Mouse (Mus musculus) left cerebral cortex, postnatal 10 days (tissue): ENCODE measurements around the gene Psmb8. TPM values are rescaled to one million over a fixed set of nuclear protein-coding genes. Genes with fewer than 3 reads are reported as not detected.

Source experiments
- DNase-seq, 2 experiments: peaks; one replicate each; pipeline ENCODE4 v3.0.0; 2021 to 2022; ENCODE audit warnings: low spot score in 2 of 2, mixed read lengths in 1 of 2; ENCODE audit errors: extremely low spot score in 1 of 2
- intact Hi-C: fragments of 180-260 bp; cut with DNase I; formaldehyde crosslinking; loops from one replicate; pipeline ENCODE4 v1.15.1; 2025
- total RNA-seq, 2 experiments: library from RNA; stranded (reverse); gene quantifications; 2 replicates each; pipeline ENCODE4 v1.2.3; 2021

Psmb8 gene
- total RNA-seq, 2 experiments from 2014 or later, result 1.7 TPM

DNA sequence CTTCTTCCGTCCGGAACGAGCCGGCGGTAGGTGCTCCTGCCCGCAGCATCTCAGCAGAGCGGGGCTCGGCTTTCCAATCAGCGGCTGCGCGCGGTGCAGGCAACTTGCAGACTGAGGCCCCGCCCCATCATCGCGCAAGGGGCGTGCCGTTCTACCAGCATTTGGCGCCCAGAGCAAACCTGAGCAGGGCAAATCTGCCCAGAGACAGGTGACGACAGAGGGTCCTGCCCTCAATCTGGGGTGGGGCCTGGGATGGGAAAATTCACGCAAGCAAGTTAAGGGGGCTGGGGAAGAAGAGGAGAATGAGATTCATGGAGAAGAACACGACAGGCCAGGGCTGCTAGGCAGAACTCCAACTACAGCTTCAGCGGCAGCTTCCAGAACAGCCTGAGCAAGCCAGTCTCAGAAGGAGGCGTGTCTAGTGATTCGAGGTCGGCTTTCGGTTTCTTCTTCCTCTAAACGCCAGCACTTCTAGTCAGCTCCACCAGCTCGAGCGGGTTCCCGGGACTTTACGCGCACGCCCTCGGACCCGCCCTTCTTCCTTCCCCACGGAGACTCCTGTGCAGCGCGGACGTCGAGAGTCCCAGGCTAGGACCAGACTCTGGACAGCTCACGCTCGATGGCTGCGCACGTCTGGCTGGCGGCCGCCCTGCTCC lies 10.1 kb upstream of the Psmb8 start, which contains the start of the genes Tap1 and Psmb9:
TSS of gene Tap1 (plus strand) at position 293 of the 656 bp plus-strand sequence.
TSS of gene Psmb9 (minus strand) at position 504 of the 656 bp plus-strand sequence.
- DNase-seq, result peak; percentile 91 to 97
- intact Hi-C loops, result no loop called here

- intact Hi-C loops, result no loop called here
- no peak for DNase-seq
Observed at GRCm38 (mm10) chr17:34188010-34188409, 9.5 kb upstream of the Psmb8 start.

GRCm38 (mm10) chr17:34188986-34189385 lies 8.5 kb upstream of the Psmb8 start:
- DNase-seq, result no peak
- intact Hi-C loops, result no loop called here

GRCm38 (mm10) chr17:34192852-34193251 lies 4.7 kb upstream of the Psmb8 start:
- no peak for DNase-seq
- intact Hi-C loops, result no loop called here

- intact Hi-C loops, result no loop called here
Observed at GRCm38 (mm10) chr17:34193468-34193867, 4.1 kb upstream of the Psmb8 start.

DNA sequence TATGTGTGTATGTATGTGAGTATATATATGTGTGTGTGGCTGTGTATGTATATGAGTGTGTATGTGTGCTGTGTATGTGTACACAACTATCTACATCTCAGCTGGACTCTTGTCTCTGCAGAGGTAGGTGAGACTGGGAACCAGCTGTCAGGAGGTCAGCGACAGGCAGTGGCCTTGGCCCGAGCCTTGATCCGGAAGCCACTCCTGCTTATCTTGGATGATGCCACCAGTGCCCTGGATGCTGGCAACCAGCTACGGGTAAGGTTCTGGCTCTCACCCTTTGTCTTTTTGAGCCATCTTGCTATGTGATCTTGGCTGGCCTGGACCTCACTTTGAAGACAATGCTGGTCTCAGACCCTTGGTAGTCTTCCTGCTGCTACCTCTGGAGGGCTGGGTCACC lies 2.8 kb upstream of the Psmb8 start:
- intact Hi-C loops, result no loop called here
- no peak for DNase-seq

More at GRCm38 (mm10) chr17:34193468-34193867, 4.1 kb upstream of the Psmb8 start:
- DNase-seq, result no peak

- DNase-seq, result no peak
- intact Hi-C loops, result no loop called here
Observed at GRCm38 (mm10) chr17:34196491-34196890, 1.0 kb upstream of the Psmb8 start.

DNA sequence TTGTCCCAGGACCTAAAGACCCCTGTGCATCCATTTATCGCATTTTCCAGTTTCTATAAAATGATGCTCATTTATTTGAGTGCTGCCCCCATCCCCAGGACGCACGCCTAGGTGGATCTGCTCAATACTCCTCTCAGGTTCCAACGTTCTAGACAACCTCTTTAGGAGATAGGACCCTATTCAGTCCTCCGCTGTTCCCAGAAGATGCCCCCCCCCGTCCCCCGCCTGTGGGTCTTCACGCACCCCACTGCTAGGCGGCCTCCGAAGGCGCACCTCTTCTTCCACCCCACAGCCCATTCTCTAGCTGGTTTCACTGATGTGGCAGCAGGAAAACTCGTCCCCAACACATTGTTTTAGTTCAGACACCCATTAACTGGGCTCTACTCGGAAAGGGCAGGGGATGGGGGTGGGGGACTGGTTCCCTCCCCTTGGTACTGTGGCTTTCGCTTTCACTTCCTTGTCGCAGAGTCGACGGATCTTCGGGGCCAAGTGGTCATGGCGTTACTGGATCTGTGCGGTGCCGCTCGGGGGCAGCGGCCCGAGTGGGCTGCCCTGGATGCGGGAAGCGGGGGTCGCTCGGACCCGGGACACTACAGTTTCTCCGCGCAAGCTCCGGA lies 491 bp downstream of the Psmb8 start:
- DNase-seq, result peak in 1 of 2 experiments; percentile 60
- intact Hi-C loops, result no loop called here

DNA sequence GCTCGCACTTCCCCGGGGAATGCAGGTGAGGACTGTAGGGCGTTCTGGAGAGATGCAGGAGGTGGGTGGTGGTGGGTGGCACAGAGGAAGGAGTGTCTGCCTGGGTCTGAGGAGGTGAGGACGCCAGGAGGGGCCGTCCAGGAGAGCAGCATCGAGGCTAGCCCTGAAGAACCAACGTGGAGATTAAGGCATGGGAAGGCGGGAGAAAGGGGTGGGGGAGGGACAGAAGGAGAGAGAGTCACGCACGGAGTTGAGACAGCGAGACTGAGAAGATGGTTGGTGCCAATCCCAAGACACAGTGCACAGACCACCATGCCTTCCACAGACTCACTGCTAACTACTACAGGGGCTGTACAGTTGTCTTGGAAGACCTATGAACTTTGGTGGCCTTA lies 996 bp downstream of the Psmb8 start:
- no peak for DNase-seq
- intact Hi-C loops, result no loop called here

DNA sequence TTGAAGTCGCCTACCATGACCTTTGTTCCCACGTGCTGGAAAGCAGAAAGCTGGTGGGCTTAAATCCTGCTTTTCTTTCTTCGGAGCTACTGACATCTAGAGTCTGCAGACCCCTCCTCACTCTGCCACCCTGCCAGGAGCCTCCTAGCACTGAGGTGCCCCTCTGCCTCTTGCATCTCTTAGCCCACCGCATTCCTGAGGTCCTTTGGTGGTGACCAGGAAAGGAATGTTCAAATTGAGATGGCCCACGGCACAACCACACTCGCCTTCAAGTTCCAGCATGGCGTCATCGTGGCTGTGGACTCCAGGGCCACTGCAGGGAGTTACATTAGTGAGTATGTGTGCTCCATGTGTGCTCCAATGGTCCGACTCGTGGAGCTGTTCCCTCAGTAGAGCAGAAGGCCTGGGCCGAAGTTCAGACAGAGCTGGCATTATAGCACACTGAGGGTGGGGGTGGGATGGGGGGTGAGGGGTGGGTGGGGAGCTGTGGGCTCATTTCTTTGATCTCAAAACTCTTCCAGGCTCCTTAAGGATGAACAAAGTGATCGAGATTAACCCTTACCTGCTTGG lies 1.6 kb downstream of the Psmb8 start:
- intact Hi-C loops, result no loop called here
- no peak for DNase-seq

- no peak for DNase-seq
- intact Hi-C loops, result no loop called here
Observed at GRCm38 (mm10) chr17:34200047-34200446, 2.5 kb downstream of the Psmb8 start.

GRCm38 (mm10) chr17:34200772-34201505 lies 3.4 kb downstream of the Psmb8 start:
- intact Hi-C loops, result no loop called here
- no peak for DNase-seq

- intact Hi-C loops, result no loop called here
- DNase-seq, result no peak
Observed at GRCm38 (mm10) chr17:34201506-34202055, 4.1 kb downstream of the Psmb8 start.

- intact Hi-C loops, result no loop called here
- DNase-seq, result peak in 1 of 2 experiments; percentile 10
Observed at GRCm38 (mm10) chr17:34202760-34203442, 5.4 kb downstream of the Psmb8 start.

- intact Hi-C loops, result no loop called here
- peak in 1 of 2 experiments; percentile 22 for DNase-seq
Observed at GRCm38 (mm10) chr17:34203444-34203843, 5.9 kb downstream of the Psmb8 start, which contains the start of gene Tap2. Gene Tap2 (plus strand): TSS chr17:34203527.

- intact Hi-C loops, result no loop called here
- DNase-seq, result peak; percentile 67 to 90
Observed at GRCm38 (mm10) chr17:34204303-34205010, 6.9 kb downstream of the Psmb8 start.

- peak in 1 of 2 experiments; percentile 30 for DNase-seq
- intact Hi-C loops, result no loop called here
Observed at GRCm38 (mm10) chr17:34205021-34205745, 7.7 kb downstream of the Psmb8 start.
